Mouse (Mus musculus) neural tube, embryonic 12.5 days (tissue): Measurements from ENCODE around the gene Chrm3. TPM values are rescaled to one million over a fixed set of nuclear protein-coding genes. Genes with fewer than 3 reads are reported as not detected.
A peak's percentile ranks its signal among the peaks of the same experiment; 100 is the strongest.
"Not testable (repeated sequence)": the region's sequence is repeated elsewhere in the genome, so short reads cannot be mapped to it uniquely, and the experiment has no call there.

Experiments used
- ATAC-seq: fragments of 200-750 bp; cut with Nextera tagmentation; 2 replicates; pipeline ENCODE4 v1.8.0; 2017; ENCODE audit warnings: low read depth, mild to moderate bottlenecking, moderate TSS enrichment, moderate library complexity; ENCODE audit not compliant: low FRiP score
- H3K27ac ChIP-seq: fragments of 300-500 bp; sonication (generic); 2 replicates; pipeline ENCODE4 v1.5.1; 2016
- H3K27me3 ChIP-seq: fragments of 300-500 bp; sonication (generic); replicated peaks from 2 replicates; pipeline ENCODE4 v1.6.1; 2016; ENCODE audit warnings: mild to moderate bottlenecking
- H3K36me3 ChIP-seq: fragments of 300-500 bp; sonication (generic); 2 replicates; pipeline ENCODE4 v1.6.1; 2016; ENCODE audit warnings: mild to moderate bottlenecking
- H3K4me1 ChIP-seq: fragments of 300-500 bp; sonication (generic); 2 replicates; pipeline ENCODE4 v1.6.1; 2016
- H3K4me2 ChIP-seq: fragments of 300-500 bp; sonication (generic); replicated peaks from 2 replicates; pipeline ENCODE4 v1.6.1; 2016; ENCODE audit warnings: mild to moderate bottlenecking
- H3K4me3 ChIP-seq: fragments of 300-500 bp; sonication (generic); 2 replicates; pipeline ENCODE4 v1.5.1; 2016
- H3K9ac ChIP-seq: fragments of 300-500 bp; sonication (generic); 2 replicates; pipeline ENCODE4 v1.6.1; 2016; ENCODE audit warnings: mild to moderate bottlenecking
- H3K9me3 ChIP-seq: fragments of 300-500 bp; sonication (generic); 2 replicates; pipeline ENCODE4 v1.6.1; 2016; ENCODE audit warnings: mild to moderate bottlenecking
- WGBS: fragments of 180-500 bp; shearing (Covaris S2); methylation state at CpG from one replicate; pipeline ENCODE4 v1.1.7; 2016; 5-methylcytosine and 5-hydroxymethylcytosine counted together
- microRNA-seq: library from miRNA; unstranded; fragments of <30 nt; microRNA quantifications from one replicate; pipeline ENCODE4, GENCODE M21; 2017
- polyA plus RNA-seq: library from polyadenylated mRNA; unstranded; fragments of >200 nt; fragmentation: Nextera tagmentation; extraction: Ambion mirVana; gene quantifications from 2 replicates; pipeline ENCODE4 v1.2.1, GENCODE M21; 2016

Gene Chrm3
- polyA plus RNA-seq, 1 experiment from 2014 or later = 2.8 TPM

- no peak for ATAC-seq
- Histone ChIP-seq H3K4me2 (no peak overlapping the region), H3K27ac (no peak overlapping the region), H3K4me3 (no peak overlapping the region), H3K9me3 (no peaks in the 10 kb centered on the region), H3K27me3 (no peaks in the 10 kb centered on the region), H3K36me3 (no peaks in the 10 kb centered on the region), H3K9ac (no peak overlapping the region), H3K4me1 (no peaks in the 10 kb centered on the region)
- whole genome bisulfite sequencing = 80% methylated on average over 3 of the region's 3 CpGs
Measured at GRCm38 (mm10) chr13:9873377-9873776, 487.3 kb downstream of the Chrm3 start.

- H3K27me3 ChIP-seq = no peaks in the 10 kb centered on the region
- H3K4me2 ChIP-seq = no peak overlapping the region
- no peak overlapping the region for H3K27ac ChIP-seq
- no peaks in the 10 kb centered on the region for H3K9me3 ChIP-seq
- whole genome bisulfite sequencing = 89% methylated on average over 2 of the region's 2 CpGs
- no peak overlapping the region for H3K4me3 ChIP-seq
- no peak for ATAC-seq
- H3K9ac ChIP-seq = no peak overlapping the region
- H3K36me3 ChIP-seq = no peaks in the 10 kb centered on the region
- H3K4me1 ChIP-seq = no peaks in the 10 kb centered on the region
Measured at GRCm38 (mm10) chr13:9866161-9866560, 494.5 kb downstream of the Chrm3 start.

GRCm38 (mm10) chr13:9847515-9847914, 513.1 kb downstream of the Chrm3 start:
- no peaks in the 10 kb centered on the region for H3K4me1 ChIP-seq
- no peak overlapping the region for H3K4me3 ChIP-seq
- H3K9ac ChIP-seq = no peak overlapping the region
- no peaks in the 10 kb centered on the region for H3K9me3 ChIP-seq
- H3K27ac ChIP-seq = no peak overlapping the region
- no peaks in the 10 kb centered on the region for H3K36me3 ChIP-seq
- no peak overlapping the region for H3K4me2 ChIP-seq
- ATAC-seq = no peak
- 74% methylated on average over 3 of the region's 3 CpGs for WGBS
- H3K27me3 ChIP-seq = no peaks in the 10 kb centered on the region

GRCm38 (mm10) chr13:9846543-9847434, 513.9 kb downstream of the Chrm3 start:
- H3K27me3 ChIP-seq = no peaks in the 10 kb centered on the region
- no peaks in the 10 kb centered on the region for H3K9me3 ChIP-seq
- H3K4me2 ChIP-seq = no peak overlapping the region
- 38% methylated on average over 14 of the region's 14 CpGs for WGBS
- H3K4me1 ChIP-seq = no peaks in the 10 kb centered on the region
- no peak overlapping the region for H3K27ac ChIP-seq
- no peak overlapping the region for H3K4me3 ChIP-seq
- H3K9ac ChIP-seq = no peak overlapping the region
- ATAC-seq = peak; percentile 87
- no peaks in the 10 kb centered on the region for H3K36me3 ChIP-seq

DNA sequence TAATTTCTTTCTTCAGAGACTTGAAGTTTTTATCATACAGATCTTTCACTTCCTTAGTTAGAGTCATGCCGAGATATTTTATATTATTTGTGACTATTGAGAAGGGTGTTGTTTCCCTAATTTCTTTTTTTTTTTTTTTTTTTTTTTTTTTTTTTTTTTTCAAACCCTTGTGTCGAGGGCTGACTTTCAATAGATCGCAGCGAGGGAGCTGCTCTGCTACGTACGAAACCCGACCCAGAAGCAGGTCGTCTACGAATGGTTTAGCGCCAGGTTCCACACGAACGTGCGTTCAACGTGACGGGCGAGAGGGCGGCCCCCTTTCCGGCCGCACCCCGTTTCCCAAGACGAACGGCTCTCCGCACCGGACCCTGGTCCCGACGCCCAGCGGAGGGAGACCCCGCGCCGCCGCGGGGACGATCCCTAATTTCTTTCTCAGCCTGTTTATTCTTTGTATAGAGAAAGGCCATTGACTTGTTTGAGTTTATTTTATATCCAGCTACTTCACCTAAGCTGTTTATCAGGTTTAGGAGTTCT, 526.4 kb downstream of the Chrm3 start:
- WGBS = 70% methylated on average over 33 of the region's 33 CpGs
- not testable (repeated sequence) for ATAC-seq, H3K9me3 ChIP-seq, H3K36me3 ChIP-seq, H3K4me3 ChIP-seq, H3K4me2 ChIP-seq, H3K27me3 ChIP-seq, H3K4me1 ChIP-seq, H3K9ac ChIP-seq, H3K27ac ChIP-seq

- Histone ChIP-seq H3K9ac (no peak overlapping the region), H3K36me3 (no peaks in the 10 kb centered on the region), H3K4me2 (no peak overlapping the region), H3K4me1 (no peaks in the 10 kb centered on the region), H3K27me3 (no peaks in the 10 kb centered on the region), H3K27ac (no peak overlapping the region), H3K9me3 (no peaks in the 10 kb centered on the region), H3K4me3 (no peak overlapping the region)
- 76% methylated on average over 5 of the region's 5 CpGs for WGBS
- no peak for ATAC-seq
Measured at GRCm38 (mm10) chr13:9826227-9826626, 534.4 kb downstream of the Chrm3 start.

Small RNA genes within 50 kb of the gene (microRNA-seq; reads per million reads assigned to microRNA genes)
- gene Gm24187 = 1.1 reads per million
